Mouse (Mus musculus) thymus, postnatal 36 days (tissue): ENCODE results near the gene Dusp28.

Source experiments
- DNase-seq, 2 experiments: peaks; one replicate each; pipeline ENCODE4 v3.0.0; 2022; ENCODE audit warnings: mixed read lengths in 2 of 2

Gene Dusp28

DNA sequence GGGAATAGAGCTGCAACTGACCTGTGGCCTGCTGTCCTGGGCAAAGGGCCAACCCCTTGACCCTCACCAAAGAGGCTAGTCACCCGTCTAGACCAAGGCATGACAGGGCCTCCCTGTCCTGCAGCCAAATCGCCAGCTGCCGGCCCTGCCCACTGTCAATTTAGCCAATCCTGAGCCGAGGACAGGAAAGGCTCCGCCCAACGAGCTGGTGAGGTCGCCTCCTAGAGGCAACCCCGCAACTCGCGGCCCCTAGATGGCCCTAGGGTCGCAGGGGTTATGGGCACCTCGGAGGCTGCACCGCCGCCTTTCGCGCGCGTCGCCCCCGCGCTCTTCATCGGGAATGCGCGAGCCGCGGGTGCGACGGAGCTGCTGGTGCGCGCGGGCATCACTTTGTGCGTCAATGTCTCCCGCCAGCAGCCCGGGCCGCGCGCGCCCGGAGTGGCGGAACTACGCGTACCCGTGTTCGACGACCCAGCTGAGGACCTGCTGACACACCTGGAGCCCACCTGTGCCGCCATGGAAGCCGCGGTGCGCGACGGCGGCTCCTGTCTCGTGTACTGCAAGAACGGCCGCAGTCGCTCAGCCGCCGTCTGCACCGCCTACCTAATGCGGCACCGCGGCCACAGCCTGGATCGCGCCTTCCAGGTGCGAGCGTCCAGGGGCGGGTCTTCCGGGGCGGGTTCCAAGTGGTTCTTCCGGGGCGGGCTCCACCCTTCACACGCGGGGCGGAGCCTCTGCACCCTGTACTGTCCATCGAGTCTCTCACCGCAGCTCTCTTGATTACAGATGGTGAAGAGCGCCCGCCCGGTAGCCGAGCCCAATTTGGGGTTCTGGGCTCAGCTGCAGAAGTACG, at the start of gene Dusp28:
TSS of gene Dusp28 (plus strand) at position 203 of the 853 bp plus-strand sequence.
- DNase-seq = peak; percentile 81 to 85

DNA sequence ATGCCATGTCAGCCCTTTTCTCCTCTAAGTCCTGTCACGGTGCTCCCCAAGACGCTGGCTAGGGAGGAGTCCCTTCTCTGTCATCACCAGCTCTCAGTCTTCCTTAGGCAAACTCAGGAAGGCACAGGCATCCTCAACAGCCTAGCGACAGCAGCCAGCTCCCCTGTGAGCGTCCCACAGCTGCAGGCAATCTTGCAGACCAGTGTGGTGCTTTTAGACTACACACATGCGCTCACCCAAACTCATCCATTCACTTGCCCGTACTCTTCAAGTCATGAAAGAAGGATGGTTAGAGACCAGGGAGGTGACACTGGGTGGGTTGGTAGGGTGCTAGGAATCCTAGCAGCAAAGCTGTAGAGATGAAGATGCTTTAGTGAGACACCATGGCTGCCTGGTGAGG, 45.3 kb upstream of the Dusp28 start:
- DNase-seq = no peak

GRCm38 (mm10) chr1:92863268-92863667, 43.5 kb upstream of the Dusp28 start:
- no peak for DNase-seq

GRCm38 (mm10) chr1:92866170-92866569, 40.6 kb upstream of the Dusp28 start:
- no peak for DNase-seq

DNA sequence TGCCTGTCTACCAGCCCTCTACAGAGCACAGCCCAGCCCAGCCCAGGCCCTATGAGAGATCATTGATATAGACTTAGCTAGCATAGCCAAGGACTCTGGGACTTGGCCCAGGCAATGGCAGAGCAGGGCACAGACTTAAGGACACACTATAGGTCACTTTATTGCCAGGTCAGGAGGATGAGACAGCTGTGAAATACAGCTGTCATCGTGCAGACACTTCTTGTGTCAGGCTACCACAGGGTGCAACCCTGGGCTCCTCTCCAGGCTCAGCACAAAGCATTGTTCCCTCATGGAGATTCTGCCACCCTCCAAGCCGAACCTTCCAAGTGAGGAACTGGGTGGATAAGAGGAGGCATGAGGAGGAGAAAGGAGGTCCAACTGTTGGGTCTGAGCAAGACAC, 36.8 kb upstream of the Dusp28 start:
- no peak for DNase-seq

- DNase-seq = no peak
Observed at GRCm38 (mm10) chr1:92872666-92873065, 34.1 kb upstream of the Dusp28 start.

DNA sequence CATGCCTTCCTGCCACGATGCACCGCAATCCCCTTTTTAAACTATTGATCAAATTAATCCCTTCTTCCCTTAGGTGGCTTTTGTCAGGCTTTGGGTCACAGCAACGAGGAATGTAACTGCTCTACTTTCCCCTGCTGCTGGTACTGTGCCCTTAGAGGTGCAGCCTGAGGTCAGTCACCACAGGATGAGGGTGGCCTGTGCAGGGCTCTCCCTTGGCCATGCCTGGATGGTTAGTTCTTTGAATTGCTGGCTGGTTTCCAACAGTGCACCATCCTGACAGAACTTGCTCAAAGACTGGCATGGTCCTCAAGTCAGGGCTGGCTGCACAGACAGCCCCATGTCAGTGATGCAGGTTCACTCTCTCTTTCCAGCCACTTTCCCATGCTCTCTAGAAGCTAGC, 32.8 kb upstream of the Dusp28 start:
- DNase-seq = no peak

DNA sequence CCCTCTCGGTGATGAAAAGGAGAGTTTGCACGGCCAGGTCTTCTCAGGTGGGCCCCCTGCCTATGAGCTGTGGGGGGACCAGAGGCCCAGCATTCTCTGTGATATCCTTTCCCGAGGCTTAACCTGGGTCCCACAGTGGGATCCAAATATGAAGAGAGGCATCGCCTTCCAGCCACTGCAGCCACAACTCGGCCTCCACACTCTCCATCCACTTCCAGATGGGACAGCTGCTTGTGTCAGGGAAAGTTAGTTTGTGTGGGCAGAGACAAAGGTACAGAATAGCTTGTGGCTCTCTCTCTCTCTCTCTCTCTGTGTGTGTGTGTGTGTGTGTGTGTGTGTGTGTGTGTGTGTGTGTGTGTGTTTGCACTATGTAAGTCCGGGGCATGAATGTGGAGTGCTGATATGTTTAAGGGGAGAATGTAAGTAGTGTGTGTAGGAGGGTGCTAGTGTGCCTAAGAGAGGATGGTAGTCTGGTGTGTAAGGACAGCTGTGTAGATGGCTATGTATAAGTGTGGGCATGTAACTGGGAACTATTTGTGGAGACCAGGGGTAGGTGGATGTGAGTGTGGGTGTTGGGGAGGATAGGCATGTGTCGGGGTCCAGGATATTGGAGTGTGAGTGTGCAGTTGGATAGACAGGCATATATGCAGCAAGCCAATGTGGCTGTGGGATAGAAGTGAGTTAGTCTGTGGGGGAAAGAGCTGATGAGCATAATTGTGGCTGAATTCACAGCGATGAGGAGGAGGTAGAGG, 31.2 kb upstream of the Dusp28 start:
- no peak for DNase-seq

DNA sequence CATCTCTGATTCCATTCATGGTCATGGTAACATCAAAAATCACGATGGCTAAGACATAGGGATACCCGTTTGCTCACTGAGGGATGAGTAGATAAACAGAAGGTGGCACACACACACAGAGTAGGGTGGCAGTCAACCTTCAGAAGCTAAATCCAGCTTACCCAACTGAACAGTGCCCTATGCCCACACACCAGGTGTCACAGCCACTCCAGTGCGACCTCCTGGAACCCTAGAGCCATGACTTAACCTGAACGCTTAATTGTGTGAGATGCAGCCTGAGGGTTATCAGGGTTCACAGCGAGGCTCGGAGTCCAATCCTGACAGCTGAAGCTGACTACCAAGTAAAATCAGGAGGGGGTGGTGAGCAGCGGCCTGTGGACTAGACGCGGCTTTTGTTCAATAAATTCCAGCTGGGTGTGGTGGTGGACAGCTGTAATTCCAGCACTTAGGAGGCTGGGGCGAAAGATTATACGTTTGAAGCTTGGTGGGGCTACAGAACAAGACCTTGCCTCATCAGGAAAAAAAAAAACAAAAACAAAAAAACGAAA, 29.3 kb upstream of the Dusp28 start:
- DNase-seq = no peak

GRCm38 (mm10) chr1:92878066-92878741, 28.6 kb upstream of the Dusp28 start:
- DNase-seq = no peak

DNA sequence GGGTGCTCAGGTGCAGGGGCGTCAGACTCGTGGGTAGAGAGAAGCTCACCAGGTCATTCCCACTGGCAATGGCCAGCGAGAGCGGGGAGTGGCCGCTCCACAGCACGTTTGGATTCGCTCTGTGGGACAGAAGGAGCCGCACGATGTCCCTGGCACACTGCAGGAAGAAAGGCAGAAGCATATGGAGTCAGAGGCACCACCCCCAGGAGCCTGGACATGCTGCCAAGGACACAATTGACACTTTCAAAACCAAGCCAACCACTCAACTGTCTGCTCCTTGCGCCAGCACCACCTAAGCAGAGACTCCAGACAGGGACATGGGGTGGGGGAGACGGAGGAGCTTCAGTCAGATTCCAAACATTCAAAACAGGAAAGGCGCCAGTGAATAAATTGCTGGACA, 27.5 kb upstream of the Dusp28 start:
- DNase-seq = no peak

DNA sequence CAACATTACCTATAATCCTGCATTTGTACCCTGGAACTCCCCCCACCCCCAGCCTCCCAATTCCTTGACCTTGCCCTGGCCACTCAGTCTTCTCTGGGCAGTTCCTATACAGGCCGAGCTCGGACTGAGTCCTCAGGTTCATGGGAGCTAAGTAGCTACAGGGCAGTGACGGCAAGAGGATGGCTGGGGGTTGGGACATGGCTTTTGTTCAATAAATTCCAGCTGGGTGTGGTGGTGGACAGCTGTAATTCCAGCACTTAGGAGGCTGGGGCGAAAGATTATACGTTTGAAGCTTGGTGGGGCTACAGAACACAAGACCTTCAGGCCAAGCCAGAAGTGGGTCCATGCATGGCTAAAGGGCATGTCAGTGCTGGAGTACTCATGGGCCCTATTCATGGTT, 26.7 kb upstream of the Dusp28 start:
- DNase-seq = no peak

DNA sequence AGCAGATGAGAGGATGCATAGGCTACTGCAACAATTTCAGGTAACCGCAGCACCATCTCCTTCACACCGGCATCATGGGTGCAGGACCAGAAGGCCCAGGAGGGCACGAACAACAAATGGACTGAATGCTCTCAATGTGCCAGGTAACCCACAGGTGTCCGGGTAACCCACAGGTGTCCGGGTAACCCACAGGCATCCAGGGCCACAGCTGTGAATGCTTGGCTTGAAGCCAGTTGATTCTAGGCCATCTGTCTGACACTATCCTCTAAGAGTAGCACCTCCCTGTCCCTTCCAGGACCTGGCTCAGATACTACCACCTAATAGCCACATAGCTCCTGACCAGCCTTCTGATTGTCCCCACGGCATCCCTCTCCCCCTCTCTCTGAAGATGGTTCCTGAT, 24.8 kb upstream of the Dusp28 start:
- no peak for DNase-seq

DNA sequence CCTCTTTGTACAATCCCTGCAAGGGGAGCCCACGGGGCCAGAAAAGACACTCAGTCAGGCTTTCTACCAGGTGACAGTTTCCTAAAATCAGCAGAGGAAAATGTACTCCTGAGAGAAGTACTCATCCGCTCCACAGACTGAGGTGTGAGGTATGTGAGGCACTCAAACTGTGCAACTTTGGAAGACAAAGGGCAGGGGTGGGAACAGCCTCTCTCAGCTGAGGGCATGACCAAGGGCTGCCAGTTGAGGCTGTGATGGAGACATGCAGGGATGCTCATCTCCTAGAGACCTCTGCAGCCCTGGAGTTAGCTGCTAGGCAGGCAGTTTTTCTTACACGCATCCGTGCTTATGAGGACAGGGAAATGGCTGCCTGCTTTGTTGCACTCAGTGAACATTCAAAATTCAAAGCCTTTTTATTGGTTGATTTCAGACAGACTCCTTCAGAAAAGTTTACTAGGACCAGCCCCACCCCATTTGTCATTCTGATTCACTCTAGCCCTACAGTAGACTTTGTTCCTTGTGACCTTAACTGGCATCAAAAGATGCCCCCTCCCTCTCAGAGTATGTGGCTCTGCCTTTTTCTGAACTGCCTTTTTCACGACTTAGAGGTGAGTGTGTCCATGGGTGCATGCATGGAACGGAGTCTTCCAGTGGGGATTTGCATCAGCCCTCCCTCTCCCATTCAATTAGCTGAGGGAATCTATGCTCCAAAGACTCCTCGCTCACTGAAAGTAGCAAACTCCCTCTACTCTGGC, 17.7 kb upstream of the Dusp28 start:
- DNase-seq = no peak

- DNase-seq = no peak
Observed at GRCm38 (mm10) chr1:92892791-92893190, 14.0 kb upstream of the Dusp28 start.

GRCm38 (mm10) chr1:92893896-92894295, 12.9 kb upstream of the Dusp28 start:
- DNase-seq = no peak

DNA sequence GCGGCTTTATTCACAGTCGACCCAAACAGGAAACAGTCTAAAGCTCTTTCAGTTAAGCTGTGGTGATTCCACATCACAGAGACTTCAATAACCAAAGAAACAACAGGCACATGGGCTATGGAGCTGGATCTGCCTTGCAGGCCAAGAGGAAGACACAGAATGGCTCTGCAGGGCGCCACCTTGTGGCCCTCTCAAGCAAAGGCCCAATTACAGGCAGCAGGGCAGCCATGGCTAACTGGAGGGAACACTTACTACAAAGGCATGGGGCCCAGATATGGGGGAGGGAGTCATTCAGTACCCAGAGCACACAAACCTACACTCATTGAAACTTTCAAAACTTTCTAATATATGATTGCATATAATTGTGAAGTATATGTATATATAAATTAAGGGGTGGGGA, 11.7 kb upstream of the Dusp28 start:
- peak; percentile 68 to 71 for DNase-seq

DNA sequence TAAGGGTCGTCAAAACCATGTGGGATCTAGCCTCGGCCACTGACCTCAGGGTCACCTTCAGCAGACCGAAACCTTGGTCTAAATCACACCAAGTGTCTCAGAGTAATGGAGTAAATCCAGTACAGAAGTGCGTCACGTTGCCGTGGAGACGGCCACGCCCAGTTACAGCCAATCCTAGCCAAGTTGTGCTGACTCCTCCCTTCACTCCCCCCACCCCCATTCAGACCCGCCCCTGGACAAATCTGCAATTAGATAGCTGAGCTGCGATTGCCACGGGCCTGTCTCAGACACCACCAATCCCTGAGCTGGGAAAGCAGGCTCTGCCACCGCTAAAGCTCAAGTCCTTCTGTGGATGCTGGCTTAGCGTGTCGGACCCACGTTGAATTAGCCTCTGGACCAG, 4.0 kb upstream of the Dusp28 start, which contains the start of gene Ankmy1:
TSS of gene Ankmy1 (minus strand) at position 121 of the 400 bp plus-strand sequence.
- DNase-seq = peak in 1 of 2 experiments; percentile 32

DNA sequence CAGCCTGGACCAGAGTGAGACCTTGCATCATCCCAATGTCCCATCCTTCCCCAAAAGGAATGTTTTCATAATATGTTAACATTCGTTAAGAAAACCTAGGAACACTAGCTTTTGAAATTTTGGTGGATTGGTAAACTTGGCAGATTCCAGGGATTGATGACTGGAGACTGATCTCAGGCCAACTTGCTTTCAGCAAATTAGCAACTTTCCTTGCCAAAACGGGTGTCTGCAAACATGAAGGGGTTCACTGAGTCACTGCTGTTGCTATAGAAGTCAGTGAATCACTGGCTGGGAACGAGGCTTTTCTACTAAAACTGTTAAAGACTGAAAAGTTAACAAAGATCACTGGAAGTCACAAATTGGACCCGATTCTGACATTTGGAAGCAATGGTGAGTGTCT, 3.2 kb upstream of the Dusp28 start:
- DNase-seq = no peak

GRCm38 (mm10) chr1:92905703-92906310, 974 bp upstream of the Dusp28 start:
- DNase-seq = no peak

- DNase-seq = no peak
Observed at GRCm38 (mm10) chr1:92907632-92908360, 1.0 kb downstream of the Dusp28 start.
